Mouse (Mus musculus) cerebellum, adult 8-10 months (tissue): ENCODE measurements around the gene Eftud2.

Experiments
- DNase-seq: peaks from one replicate; pipeline ENCODE4 v3.0.0; 2022

The Eftud2 gene

DNA sequence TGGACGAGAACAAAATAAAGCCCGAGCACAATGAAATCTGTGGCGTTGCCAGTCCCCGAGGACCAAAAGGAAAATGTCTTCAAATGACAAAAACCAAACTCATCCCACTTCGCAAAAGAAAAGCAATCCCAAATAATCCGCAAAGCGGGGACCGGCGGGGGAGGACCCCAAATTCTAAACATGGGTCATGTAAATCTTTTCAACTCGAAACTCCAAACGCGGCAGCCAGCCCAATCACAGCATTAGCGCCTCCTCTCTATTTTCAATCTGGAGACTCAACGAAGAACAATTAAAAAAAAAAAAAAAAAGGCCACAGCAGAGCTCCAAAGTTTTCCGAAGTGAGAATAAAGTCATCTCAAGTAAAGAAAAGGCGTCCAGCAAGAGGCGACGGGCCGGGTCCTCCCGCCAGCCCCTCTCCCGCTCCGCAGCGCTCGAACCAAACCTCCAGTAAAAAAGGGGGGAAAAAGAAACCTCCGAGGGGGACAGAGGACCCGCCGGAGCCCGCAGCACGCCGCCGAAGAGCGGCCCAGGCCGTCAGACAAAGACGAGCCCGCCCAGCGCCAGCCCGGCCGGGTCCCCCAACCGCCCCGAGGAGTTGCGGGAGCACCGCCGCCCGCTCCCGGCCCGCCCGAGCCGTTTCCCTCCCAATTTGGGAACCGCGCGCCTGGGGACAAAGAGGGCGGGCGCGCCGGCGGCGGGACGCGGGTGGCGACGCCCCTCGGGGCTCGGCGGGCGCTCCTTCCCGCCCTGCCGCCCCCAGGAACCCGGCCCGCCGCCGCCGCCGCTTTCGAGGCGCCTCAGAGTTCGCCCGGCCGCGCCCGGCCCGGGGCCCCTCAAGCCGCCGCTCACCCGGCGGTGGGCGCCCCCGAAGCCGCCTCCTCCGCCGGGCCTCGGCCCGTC lies 62.4 kb downstream of the Eftud2 start:
- peak; percentile 20 for DNase-seq

DNA sequence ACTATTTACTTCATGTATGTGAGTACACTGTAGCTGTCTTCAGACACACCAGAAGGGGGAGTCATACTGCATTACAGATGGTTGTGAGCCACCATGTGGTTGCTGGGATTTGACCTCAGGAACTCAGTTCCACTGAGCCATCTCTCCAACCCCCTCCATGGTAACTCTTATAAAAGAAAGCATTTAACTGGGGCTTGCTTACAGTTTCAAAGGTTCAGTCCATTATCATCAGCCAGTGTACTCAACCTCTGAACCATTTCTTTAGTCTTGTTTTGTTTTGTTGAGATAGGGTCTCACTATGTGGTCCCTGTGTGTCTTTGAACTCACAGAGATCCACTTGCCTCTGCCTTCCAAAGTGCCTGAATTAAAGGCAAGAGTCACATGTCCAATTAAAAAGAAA lies 65.9 kb downstream of the Eftud2 start:
- no peak for DNase-seq

DNA sequence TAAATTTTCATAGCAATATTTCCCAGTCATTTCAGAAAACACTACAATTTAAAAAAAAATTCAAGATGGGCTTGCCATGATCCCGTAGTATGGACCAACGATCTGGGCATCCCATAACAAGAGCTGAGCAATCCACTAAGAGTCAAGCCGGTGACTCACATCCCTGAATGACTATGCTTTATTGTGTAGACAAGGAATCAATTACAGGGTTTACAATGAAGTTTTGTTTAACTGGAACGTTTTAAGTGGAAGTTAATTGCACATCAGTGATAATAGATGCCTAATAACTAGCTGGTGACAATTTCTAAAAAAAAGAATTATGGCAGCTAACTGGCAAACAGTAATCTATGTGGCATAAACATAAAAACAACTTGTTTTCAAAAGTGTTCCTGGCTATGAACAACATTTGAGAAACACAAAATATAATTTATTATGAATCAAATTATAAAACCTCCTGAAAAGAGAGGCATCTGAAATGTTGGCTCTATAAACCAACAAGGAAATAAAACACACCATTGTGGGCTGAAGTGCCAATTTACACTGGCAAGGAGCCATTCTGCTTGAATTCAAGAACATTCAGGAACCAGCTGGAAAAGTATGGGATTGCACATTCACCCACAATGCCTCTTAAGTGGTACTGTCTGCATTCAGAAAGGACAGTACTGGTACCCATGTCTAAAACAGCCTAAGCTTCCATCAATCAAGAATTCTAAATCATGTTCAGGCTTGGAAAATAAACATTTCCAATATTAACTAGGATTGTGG lies 69.9 kb downstream of the Eftud2 start:
- DNase-seq, result no peak

- no peak for DNase-seq
These were observed 72.5 kb downstream of the Eftud2 start for GRCm38 (mm10) chr11:102808246-102808645.

DNA sequence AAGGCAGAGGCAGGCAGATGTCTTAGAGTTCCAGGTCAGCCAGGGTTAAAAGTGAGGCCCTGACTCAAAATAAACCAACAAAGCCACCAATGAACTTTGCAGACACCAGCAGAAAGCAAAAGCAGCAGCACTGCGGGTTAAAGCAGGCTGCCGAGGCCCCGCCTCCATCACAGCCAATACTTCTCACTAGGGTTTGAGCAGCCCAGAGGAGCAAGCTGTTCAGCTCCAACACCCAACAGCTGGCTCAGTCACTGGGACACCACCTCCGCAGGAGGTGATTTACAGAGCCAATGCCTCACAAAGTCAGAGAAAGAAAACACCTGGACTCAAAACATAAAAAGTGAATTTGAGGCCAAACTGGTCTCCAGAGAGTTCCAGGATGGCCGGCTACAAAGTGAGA lies 77.3 kb downstream of the Eftud2 start:
- DNase-seq, result no peak

DNA sequence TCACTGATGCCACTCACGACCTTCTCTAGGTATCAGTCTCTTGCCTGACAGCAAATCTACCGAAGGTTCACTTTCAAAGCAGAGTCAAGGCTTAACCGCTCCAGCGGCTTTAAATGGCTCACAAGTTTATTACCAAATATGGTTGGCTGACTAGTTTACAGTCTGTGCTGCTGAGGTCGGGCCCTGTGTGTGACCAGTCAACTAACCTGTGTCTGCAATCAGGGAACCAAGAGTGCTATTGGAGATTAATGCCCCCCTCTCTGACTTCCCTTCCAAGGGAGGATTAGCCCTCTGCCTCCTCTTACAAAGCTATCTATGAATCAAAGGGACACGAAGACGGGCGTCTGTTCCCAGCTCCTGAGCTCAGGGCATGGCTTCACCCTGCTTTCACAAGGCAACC lies 86.6 kb downstream of the Eftud2 start:
- no peak for DNase-seq

DNA sequence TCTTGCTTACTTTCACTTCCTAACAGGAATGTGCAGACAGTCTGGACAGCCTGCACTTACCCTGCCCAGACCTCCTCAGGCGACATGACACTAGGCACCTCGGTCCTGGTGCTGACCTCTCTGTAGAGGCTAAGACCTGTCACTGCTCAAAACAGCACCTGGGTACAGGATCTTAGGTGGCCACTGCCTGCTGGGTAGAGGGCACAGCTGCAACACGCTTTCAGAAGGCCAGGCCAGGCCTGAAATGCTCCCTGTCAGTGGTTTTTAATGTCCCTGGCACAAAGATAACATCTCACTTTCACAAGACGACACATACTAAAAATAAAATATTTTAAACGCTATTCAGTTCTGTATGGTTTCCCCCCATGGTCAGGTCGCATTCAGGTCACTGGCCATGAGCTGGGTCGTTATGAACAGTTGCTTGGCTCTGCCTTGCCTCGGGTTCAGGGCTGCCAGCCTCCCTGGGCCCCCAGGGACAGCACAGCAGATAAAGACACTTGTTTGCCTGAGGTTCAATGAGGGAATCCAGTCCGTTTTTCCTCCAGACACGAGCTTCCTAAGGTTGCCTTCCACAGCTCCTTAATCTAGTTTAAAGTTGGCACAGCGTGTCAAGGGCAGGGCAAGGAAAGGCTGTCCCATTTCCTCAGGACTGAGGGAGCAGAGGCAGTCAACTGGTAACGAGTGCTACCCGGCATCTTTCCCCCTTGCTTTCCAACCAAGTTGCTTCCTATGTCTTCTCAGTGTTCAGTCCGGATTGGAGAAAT lies 88.9 kb downstream of the Eftud2 start:
- no peak for DNase-seq
